Mouse (Mus musculus): ENCODE measurements around the gene Nppb.
A peak's percentile ranks its signal among the peaks of the same experiment; 100 is the strongest.

Gene Nppb

DNA sequence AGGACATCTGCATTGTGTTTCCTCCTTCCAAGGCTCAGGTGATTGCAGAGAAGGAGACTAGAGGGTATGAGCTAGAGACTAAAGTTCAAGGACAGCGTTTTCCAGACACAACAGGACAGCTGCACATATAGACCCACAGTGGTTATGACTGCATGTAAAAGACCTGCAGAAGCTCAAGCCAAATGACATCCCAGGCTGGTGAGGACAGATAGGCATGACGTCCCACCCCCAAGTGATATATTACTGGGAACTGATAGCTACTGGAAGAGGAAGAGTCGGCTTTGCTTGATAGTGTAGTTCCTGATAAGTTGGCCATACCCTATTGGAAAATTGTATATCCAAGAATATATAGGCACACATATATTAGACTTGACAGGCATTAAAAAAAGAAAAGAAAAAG lies 9.4 kb upstream of the Nppb start:
- DNase-seq (ENCODE audit: low read depth): no peak

DNA sequence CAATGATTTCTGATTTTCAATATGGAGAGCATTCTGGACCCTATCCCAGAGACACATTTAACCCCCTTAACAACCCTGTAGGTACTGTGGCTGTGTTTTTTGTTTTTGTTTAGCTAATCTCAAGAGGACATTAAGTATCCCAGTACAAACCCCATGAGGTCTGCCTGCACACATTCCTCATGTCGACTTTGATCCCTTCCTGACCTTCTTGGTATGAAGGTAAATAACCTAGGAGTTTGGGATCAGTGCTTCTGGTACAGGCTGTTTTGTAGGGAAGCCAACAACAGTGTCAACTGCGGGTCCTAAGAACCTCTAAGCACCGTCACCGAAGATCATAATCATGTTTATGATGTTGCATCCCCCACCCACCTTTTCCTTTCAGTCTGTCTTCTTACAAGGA lies 7.9 kb upstream of the Nppb start:
- DNase-seq (ENCODE audit: low read depth): no peak

GRCm38 (mm10) chr4:147978391-147978790 lies 7.2 kb upstream of the Nppb start:
- no peak for DNase-seq (ENCODE audit: low read depth)

DNA sequence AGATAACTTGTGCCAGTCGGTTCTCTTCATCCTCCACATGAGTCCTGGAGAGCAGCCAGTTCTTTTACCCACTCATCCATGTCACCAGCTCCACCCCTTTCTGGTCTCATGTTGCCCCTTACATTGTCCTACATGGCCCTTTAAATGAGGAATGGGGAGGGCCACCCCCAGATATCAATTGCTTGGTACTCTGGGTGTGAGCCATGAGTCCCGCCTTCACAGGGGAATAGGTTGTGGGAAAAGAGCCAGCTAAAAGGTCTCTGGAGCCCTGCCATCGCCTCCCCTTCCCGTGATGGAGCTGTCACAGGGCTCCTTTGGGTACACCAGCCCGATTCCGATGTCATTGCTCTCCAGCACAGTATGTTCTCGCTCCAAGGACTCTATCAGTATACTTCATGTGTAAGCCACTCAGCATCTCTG lies 6.1 kb upstream of the Nppb start:
- no peak for DNase-seq (ENCODE audit: low read depth)

DNA sequence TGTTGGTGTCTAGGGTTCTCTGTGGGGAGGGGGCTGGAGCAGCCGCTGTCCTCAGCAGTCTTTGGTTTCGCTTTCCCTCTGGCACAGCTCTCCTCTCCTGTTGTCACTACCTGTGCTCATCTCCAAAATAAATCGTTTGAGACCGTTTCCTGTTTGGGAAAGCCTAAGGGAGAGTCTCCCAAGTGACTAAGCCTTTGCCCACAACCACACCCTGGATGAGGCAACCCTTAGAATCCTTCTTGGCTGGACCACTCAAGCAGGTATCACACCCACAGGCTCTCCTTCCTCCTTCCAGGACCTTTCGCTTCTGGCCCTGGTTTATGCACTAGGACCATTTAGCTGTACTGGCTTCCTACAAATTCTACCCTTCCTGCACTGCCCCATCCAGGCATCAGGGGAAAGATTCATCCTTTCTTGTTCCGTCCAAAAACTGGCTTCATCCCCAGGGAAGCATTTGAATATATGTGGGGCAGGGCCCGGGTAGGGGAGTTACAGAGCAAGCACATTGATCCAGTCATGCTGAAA lies 8.0 kb downstream of the Nppb start:
- no peak for DNase-seq (ENCODE audit: low read depth)

- DNase-seq (ENCODE audit: low read depth): no peak
Observed at GRCm38 (mm10) chr4:147995311-147995710, 9.7 kb downstream of the Nppb start.

DNA sequence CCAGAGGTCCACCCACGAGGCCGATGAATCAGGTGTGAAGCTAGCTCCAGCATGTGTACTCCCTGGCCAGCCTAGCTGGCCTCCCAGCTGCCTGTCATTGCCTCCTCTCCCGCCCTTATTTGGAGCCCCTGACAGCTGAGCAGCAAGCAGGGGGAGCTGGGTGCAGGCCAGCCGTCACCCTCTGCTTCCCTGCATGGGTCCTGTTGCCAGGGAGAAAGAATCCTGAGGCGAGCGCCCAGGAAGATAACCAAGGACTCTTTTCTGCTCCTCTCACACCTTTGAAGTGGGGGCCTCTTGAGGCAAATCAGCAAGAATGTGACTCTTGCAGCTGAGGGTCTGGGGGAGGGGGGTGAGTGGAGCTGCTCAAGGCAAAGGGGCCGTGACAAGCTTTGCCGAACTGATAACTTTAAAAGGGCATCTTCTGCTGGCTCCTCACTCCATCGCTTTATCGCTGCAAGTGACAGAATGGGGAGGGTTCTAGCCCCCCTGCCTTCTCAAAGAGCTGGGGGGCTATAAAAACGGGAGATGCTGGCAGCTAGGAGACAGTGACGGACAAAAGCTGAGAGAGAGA lies 14.7 kb downstream of the Nppb start, which contains the start of gene Nppa:
Nppa (plus strand) TSS at position 521 of the 571 bp plus-strand sequence.
- no peak for DNase-seq (ENCODE audit: low read depth)

DNA sequence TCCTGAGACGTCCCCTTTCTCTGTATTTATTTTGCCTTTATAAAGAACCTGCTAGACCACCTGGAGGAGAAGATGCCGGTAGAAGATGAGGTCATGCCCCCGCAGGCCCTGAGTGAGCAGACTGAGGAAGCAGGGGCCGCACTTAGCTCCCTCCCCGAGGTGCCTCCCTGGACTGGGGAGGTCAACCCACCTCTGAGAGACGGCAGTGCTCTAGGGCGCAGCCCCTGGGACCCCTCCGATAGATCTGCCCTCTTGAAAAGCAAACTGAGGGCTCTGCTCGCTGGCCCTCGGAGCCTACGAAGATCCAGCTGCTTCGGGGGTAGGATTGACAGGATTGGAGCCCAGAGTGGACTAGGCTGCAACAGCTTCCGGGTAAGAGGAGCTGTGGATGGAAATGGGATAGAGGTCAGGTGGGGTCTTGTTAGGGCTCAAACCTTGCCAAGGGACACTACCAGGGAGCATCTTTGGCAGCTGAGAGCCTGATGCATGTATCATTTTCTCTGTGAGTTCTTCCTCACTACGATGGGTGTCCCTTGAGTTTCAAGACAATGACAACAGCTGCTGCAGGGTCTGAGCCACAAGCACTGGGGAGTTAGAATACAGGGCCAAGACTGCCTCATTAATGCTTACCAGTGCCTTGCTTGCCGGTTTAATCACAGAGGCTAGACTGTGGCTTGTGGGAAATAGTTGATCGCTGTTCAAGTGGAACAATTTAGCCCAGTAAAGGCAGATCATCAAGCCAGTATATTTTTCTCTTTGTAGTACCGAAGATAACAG lies 15.6 kb downstream of the Nppb start:
- DNase-seq (ENCODE audit: low read depth): no peak

DNA sequence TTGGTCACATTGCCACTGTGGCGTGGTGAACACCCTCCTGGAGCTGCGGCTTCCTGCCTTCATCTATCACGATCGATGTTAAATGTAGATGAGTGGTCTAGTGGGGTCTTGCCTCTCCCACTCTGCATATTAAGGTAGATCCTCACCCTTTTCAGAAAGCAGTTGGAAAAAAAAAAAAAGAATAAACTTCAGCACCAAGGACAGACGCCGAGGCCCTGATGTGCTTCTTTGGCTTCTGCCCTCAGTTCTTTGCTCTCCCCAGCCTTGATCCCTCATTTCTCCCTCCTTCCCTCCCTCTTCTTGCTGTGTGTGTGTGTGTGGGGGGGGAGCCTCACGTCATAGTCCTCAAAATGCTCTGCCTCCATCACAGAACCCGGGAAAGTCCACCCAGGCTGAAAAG lies 16.3 kb downstream of the Nppb start:
- DNase-seq (ENCODE audit: low read depth): no peak

- no peak for DNase-seq (ENCODE audit: low read depth)
Observed at GRCm38 (mm10) chr4:148004361-148004760, 18.8 kb downstream of the Nppb start.

- DNase-seq (ENCODE audit: low read depth): peak; percentile 8
Observed at GRCm38 (mm10) chr4:148008412-148008811, 22.8 kb downstream of the Nppb start.

DNA sequence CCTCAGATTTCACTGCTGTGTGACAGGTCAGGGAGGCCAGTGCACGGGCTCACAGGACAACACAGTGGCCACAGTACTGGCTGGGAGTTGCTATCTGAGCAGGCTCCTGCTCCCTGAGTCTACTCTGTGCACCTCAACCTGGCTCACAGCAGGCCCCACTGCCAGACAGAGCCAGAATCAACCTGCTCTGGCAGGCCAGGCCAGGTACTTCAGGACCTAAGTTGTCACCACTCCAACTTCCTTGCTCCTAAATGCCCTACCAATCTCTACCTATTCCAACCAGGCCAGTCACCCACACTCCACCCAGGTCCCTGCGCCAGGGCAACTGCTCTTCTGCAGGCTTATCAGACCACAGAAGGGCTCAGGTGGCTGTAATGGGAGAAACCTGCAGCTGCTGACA lies 24.1 kb downstream of the Nppb start:
- no peak for DNase-seq (ENCODE audit: low read depth)

GRCm38 (mm10) chr4:148011332-148011731 lies 25.7 kb downstream of the Nppb start:
- no peak for DNase-seq (ENCODE audit: low read depth)

- no peak for DNase-seq (ENCODE audit: low read depth)
Observed at GRCm38 (mm10) chr4:148012216-148012615, 26.6 kb downstream of the Nppb start.

GRCm38 (mm10) chr4:148015418-148015817 lies 29.8 kb downstream of the Nppb start:
- no peak for DNase-seq (ENCODE audit: low read depth)

DNA sequence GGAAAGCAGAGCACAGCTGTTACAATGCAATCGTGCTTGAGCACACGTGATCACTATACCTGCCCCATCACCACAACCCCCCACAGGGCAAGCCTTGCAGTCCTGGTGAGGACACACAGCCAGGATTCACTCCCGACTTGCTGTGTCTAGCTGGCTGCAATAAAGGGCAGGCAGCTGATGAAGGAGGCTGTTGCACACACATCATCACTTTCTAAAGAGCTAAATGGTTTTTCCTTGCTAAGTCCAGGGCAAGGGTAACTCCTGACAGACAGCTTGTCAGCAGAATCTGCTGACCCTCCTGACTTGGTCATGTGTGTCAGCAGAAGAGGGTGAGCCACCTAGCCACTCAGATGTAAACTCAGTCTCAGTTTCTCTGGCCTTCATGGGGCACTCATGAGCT lies 31.4 kb downstream of the Nppb start:
- no peak for DNase-seq (ENCODE audit: low read depth)

GRCm38 (mm10) chr4:148018410-148018809 lies 32.8 kb downstream of the Nppb start:
- no peak for DNase-seq (ENCODE audit: low read depth)

GRCm38 (mm10) chr4:148024003-148024402 lies 38.4 kb downstream of the Nppb start:
- DNase-seq (ENCODE audit: low read depth): no peak

DNA sequence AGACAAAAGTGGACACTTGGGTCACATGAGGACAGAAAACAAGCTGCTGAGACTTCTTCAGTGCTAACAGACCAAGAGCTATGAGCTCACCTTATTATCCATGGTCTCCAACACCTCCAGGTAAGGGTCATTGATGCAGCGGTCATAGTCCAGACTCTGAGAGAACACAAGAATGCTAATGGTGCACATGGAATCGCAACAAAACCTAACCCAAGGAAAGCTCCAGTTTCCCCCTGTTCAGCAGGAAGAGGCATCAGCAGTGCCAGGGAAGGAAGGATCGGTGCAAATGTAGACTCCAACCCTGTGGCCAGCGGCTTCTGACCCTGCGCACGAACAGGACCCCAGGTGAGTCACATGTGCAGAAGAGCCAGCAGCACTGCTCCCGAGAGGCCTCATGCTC lies 43.7 kb downstream of the Nppb start:
- no peak for DNase-seq (ENCODE audit: low read depth)

DNA sequence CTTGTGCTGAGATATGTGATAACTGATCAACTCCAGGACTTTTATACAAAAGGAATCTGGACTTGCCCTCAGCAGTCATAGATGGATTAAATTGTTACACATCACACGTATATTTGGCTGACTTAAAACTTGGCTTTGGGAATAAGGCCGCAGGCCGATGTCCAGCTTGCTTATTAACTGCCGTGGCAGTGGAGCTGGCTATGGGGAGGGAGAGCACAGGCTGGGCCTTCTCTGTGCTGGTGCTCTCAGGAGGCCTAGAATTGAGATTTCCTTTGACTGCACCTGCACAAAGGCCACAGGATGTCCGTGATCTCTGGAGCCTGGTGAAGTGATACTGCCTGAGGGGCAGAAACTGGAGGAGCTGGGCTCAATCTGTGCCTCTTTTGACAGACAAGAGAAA lies 44.9 kb downstream of the Nppb start:
- DNase-seq (ENCODE audit: low read depth): no peak

- peak; percentile 32 for DNase-seq (ENCODE audit: low read depth)
Observed at GRCm38 (mm10) chr4:148033858-148034410, 48.3 kb downstream of the Nppb start.

GRCm38 (mm10) chr4:148035440-148035839 lies 49.9 kb downstream of the Nppb start:
- DNase-seq (ENCODE audit: low read depth): no peak
